ENCODE assay signal across 29 mouse cellular contexts in the genomic region with DNA sequence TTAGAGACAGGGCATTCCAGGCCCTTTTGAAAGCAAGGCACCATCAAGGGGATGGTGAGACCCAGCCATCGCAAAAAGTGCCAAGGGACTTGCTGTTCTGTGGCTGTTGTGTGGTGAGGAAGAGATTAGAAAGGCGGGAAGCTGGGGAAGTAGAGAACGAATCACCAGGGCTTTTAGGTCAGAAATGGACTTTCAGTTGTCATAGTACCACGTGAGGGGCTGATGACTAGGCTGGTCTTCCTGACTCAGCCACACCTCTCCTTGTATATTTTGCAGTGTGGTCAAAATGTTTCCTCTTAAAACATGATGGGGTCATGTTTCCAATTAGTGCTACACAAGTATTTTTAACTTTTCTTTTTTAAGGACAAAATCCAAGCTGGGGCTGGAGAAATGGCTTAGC. TPM values are rescaled to one million over a fixed set of nuclear protein-coding genes. Genes with fewer than 3 reads are reported as not detected.
A peak's percentile ranks its signal among the peaks of the same experiment; 100 is the strongest.
DNase-seq lines count a peak whose midpoint lies in the region; ATAC-seq and TF ChIP-seq lines count a peak whose summit lies in the region.
"Had no signal": no experiment of that assay in that cellular context is flagged by ENCODE, and none has a peak within 500 bp of the region (broad histone marks: within the 10 kb centered on the region; RNA-seq: fewer than 3 reads in every experiment).

No protein-coding gene starts in this region.

- no peaks in the 10 kb centered on the region for H3K36me3 ChIP-seq in CH12.LX (replicated peaks in 1 of 2; ENCODE audit: control insufficient read depth in 1 of 2, insufficient read depth in 1 of 2, low read length in 1 of 2)
- H3K36me3 ChIP-seq in hindbrain, postnatal 0 days (ENCODE audit: insufficient read depth, low read length), result no peaks in the 10 kb centered on the region
- no peaks in the 10 kb centered on the region for H3K36me3 ChIP-seq in forebrain, embryonic 11.5 days (ENCODE audit: control insufficient read depth, insufficient read depth, low read length)
- H3K36me3 ChIP-seq: embryonic facial prominence, embryonic 15.5 days; forebrain, embryonic 10.5 days; forebrain, embryonic 15.5 days; heart, embryonic 12.5 days; hindbrain, embryonic 12.5 days had no signal

- no peak for TF ChIP-seq EP300 in CH12.LX (IDR thresholded peaks at IDR 0.05; ENCODE audit: low read length)

- no peaks in the 10 kb centered on the region for H3K9me3 ChIP-seq in CH12.LX (replicated peaks; ENCODE audit: low read length)
- no peaks in the 10 kb centered on the region for H3K9me3 ChIP-seq in hindbrain, postnatal 0 days (ENCODE audit: low read length)
- H3K9me3 ChIP-seq in forebrain, embryonic 11.5 days (ENCODE audit: control insufficient read depth, low read length), result no peaks in the 10 kb centered on the region
- H3K9me3 ChIP-seq: embryonic facial prominence, embryonic 15.5 days; forebrain, embryonic 10.5 days; forebrain, embryonic 15.5 days; heart, embryonic 12.5 days; hindbrain, embryonic 12.5 days had no signal

- dilution Hi-C loops in CH12.LX (cut with MboI; ENCODE audit: extremely low pct_ligation_motif_present, extremely low pct_unique_long_range_greater_than_20kb, low sequenced_read_pairs), result no loop called here

- H3K9ac ChIP-seq in CH12.LX (ENCODE audit: insufficient read depth, low read depth), result no peak overlapping the region
- no peak overlapping the region for H3K9ac ChIP-seq in hindbrain, postnatal 0 days (replicated peaks; ENCODE audit: low read length)
- no peak overlapping the region for H3K9ac ChIP-seq in forebrain, embryonic 11.5 days (ENCODE audit: low read length)
- H3K9ac ChIP-seq: embryonic facial prominence, embryonic 15.5 days; forebrain, embryonic 15.5 days; heart, embryonic 12.5 days; hindbrain, embryonic 12.5 days had no signal

- no peak overlapping the region for H3K27ac ChIP-seq in CH12.LX (ENCODE audit: insufficient read depth, low read depth)
- H3K27ac ChIP-seq in hindbrain, postnatal 0 days, result no peak overlapping the region
- H3K27ac ChIP-seq in forebrain, embryonic 11.5 days (ENCODE audit: low read depth, low read length), result no peak overlapping the region
- H3K27ac ChIP-seq: embryonic facial prominence, embryonic 15.5 days; forebrain, embryonic 15.5 days; heart, adult 2 months; hindbrain, embryonic 12.5 days had no signal

- peak; percentile 17 to 36; a peak in 1 of 4 replicates for ATAC-seq in hematopoietic stem cell, adult 5-6 weeks (replicated peaks in 1 of 2; ENCODE audit: insufficient read depth in 1 of 2, low FRiP score in 2 of 2, low TSS enrichment in 1 of 2, low read depth in 1 of 2, poor library complexity in 2 of 2, severe bottlenecking in 2 of 2)
- peak; percentile 40; the same call in 1 of the 2 replicates for ATAC-seq in megakaryocyte, adult 5-6 weeks (ENCODE audit: poor library complexity, severe bottlenecking)
- no peak for ATAC-seq in hindbrain, postnatal 0 days
- ATAC-seq in forebrain, embryonic 11.5 days (replicated peaks; ENCODE audit: low FRiP score), result no peak
- ATAC-seq: CD4-positive, CD25-positive, alpha-beta regulatory T cell, adult 4 months; hindbrain, embryonic 16.5 days had no signal

- DNase-seq in 416B (ENCODE audit: low read depth) (peak; percentile 75), CH12.LX (ENCODE audit: extremely low read depth) (no peak)
- no peak for DNase-seq in hindbrain, postnatal 0 days (ENCODE audit: low spot score)
- no peak for DNase-seq in forebrain, embryonic 11.5 days (ENCODE audit: low spot score)
- no peak for DNase-seq in cerebellum, adult 9-11 months
- DNase-seq: adrenal gland, postnatal 14 days; B cell, adult 2 months; cerebellum, adult 18-20 months; cerebellum, postnatal 10 days; embryo, embryonic 11 days; gastrocnemius, postnatal 36 days; heart, adult 2 months; heart, postnatal 36 days had no signal

- H3K4me1 ChIP-seq in CH12.LX (ENCODE audit: control insufficient read depth in 1 of 2, insufficient read depth in 2 of 2), result 0 out of 4 replicates have a peak, but pooled peaks cover 0 to 2% of the 10 kb centered on the region in 2 experiments
- H3K4me1 ChIP-seq in hindbrain, postnatal 0 days (ENCODE audit: insufficient read depth, low read length), result no peaks in the 10 kb centered on the region
- 0 out of 2 replicates have a peak, but pooled peaks cover 3% of the 10 kb centered on the region for H3K4me1 ChIP-seq in forebrain, embryonic 11.5 days (replicated peaks; ENCODE audit: control insufficient read depth, insufficient read depth, low read length)
- H3K4me1 ChIP-seq: forebrain, embryonic 15.5 days had no signal

- TF ChIP-seq CTCF in CH12.LX (conservative IDR thresholded peaks at IDR 0.05 in 1 of 2, IDR thresholded peaks at IDR 0.05 in 1 of 2; ENCODE audit: low read depth in 2 of 2, low read length in 2 of 2), result no peak
- no peak for TF ChIP-seq CTCF in hindbrain, postnatal 0 days (IDR thresholded peaks at IDR 0.05; ENCODE audit: low read depth)

- no peak overlapping the region for H3K4me3 ChIP-seq in CH12.LX (replicated peaks in 1 of 3; ENCODE audit: low read depth in 2 of 3, low read length in 2 of 3, poor library complexity in 1 of 3)
- no peak overlapping the region for H3K4me3 ChIP-seq in hindbrain, postnatal 0 days (ENCODE audit: low read length)
- no peak overlapping the region for H3K4me3 ChIP-seq in forebrain, embryonic 11.5 days (ENCODE audit: low read depth, low read length)
- H3K4me3 ChIP-seq: embryonic facial prominence, embryonic 15.5 days; erythroblast, embryonic 14.5 days; forebrain, embryonic 10.5 days; forebrain, embryonic 15.5 days; heart, adult 2 months; heart, embryonic 12.5 days; hindbrain, embryonic 12.5 days had no signal

- no peak for TF ChIP-seq POLR2A in CH12.LX (IDR thresholded peaks at IDR 0.05; ENCODE audit: low read depth, low read length)

- H3K4me2 ChIP-seq in CH12.LX (ENCODE audit: insufficient read depth, low read depth, poor library complexity, severe bottlenecking), result no peak overlapping the region
- H3K4me2 ChIP-seq in hindbrain, postnatal 0 days (ENCODE audit: low read depth, low read length), result no peak overlapping the region
- H3K4me2 ChIP-seq in forebrain, embryonic 11.5 days (ENCODE audit: low read depth, low read length, severe bottlenecking), result no peak overlapping the region
- H3K4me2 ChIP-seq: embryonic facial prominence, embryonic 15.5 days; forebrain, embryonic 15.5 days; hindbrain, embryonic 12.5 days had no signal

- in situ Hi-C loops in CH12.LX (cut with MboI; ENCODE audit: low pct_ligation_motif_present, low pct_unique_long_range_greater_than_20kb, low sequenced_read_pairs), result no loop called here

- no peak for TF ChIP-seq RAD21 in CH12.LX (IDR thresholded peaks at IDR 0.05; ENCODE audit: low read depth, low read length)

- H3K79me2 ChIP-seq in CH12.LX (replicated peaks; ENCODE audit: control insufficient read depth, extremely low read depth, insufficient read depth, poor library complexity, severe bottlenecking), result no peaks in the 10 kb centered on the region

- WGBS in hindbrain, postnatal 0 days, result 81% methylated on average over 4 of the region's 4 CpGs
- WGBS in forebrain, embryonic 11.5 days, result 79% methylated on average over 4 of the region's 4 CpGs

- H3K27me3 ChIP-seq in CH12.LX (replicated peaks), result peaks cover 6% of the 10 kb centered on the region
- no peaks in the 10 kb centered on the region for H3K27me3 ChIP-seq in hindbrain, postnatal 0 days (ENCODE audit: insufficient read depth, low read length)
- H3K27me3 ChIP-seq in forebrain, embryonic 11.5 days (ENCODE audit: control insufficient read depth, insufficient read depth, low read length), result no peaks in the 10 kb centered on the region
- H3K27me3 ChIP-seq: embryonic facial prominence, embryonic 15.5 days; forebrain, embryonic 15.5 days; heart, embryonic 12.5 days had no signal

TF ChIP-seq in CH12.LX, 34 proteins besides CTCF, POLR2A, EP300 and RAD21:
- no peak for TF ChIP-seq TCF12 (IDR thresholded peaks at IDR 0.05; ENCODE audit: low read depth, low read length)
- TF ChIP-seq BHLHE40 (IDR thresholded peaks at IDR 0.05; ENCODE audit: low read depth, low read length), result 0 out of 2 replicates have a peak, but pooled peaks have one; percentile 23
- no peak for TF ChIP-seq SIN3A (IDR thresholded peaks at IDR 0.05; ENCODE audit: low read length)
- TF ChIP-seq USF1 (IDR thresholded peaks at IDR 0.05; ENCODE audit: low read depth, low read length), result peak; percentile 21

RNA-seq across cellular contexts. Expression of gene Gprc5d, which starts 17.7 kb away (rescaled TPM):
- total RNA-seq in CH12.LX (2012; rRNA removed), result not detected in 2 replicates
- not detected in 2 replicates for total RNA-seq in CH12.LX (2014; rRNA removed)
- not detected in 2 replicates for polyA plus RNA-seq in CH12.LX (2012; ENCODE audit: insufficient read length, low read depth)
- total RNA-seq in hematopoietic stem cell, adult 5-6 weeks (2017), result not detected in 2 replicates
- not detected in 2 replicates for total RNA-seq in megakaryocyte, adult 5-6 weeks (2015)
- not detected in 2 replicates for total RNA-seq in megakaryocyte, adult 5-6 weeks (2017)
- not detected in 2 replicates for total RNA-seq in hindbrain, postnatal 0 days (2014; rRNA removed)
- polyA plus RNA-seq in hindbrain, postnatal 0 days (2015; fragmentation: Nextera tagmentation; extraction: Ambion mirVana), result not detected in 2 replicates
- not detected in 2 replicates for polyA plus RNA-seq in forebrain, embryonic 11.5 days (2014; fragmentation: Nextera tagmentation; extraction: Ambion mirVana)
- total RNA-seq: adrenal gland, adult 18-20 months; adrenal gland, postnatal 14 days; gastrocnemius, adult 8-10 months; gastrocnemius, postnatal 36 days; heart, adult 2 months; heart, postnatal 36 days; MEL had no signal
- polyA plus RNA-seq: CD4-positive, CD25-positive, alpha-beta regulatory T cell, adult 4 months; embryonic facial prominence, embryonic 11.5 days; forebrain, embryonic 10.5 days; forebrain, embryonic 15.5 days; heart, adult 2 months; heart, embryonic 12.5 days; heart, embryonic 16.5 days; hindbrain, embryonic 12.5 days; hindbrain, embryonic 16.5 days; intestine, embryonic 14.5 days had no signal

Comparison
In these comparisons a context has a peak if more than half of its experiments do, and no peak if none do; other contexts are left out.
1. ATAC-seq: peak in hematopoietic stem cell, adult 5-6 weeks (2 of 2) and megakaryocyte, adult 5-6 weeks (single experiment); none in hindbrain, postnatal 0 days (single experiment) and forebrain, embryonic 11.5 days (single experiment).